Mouse (Mus musculus): Measurements from ENCODE around the gene Gprin2. TPM values are rescaled to one million over a fixed set of nuclear protein-coding genes. Genes with fewer than 3 reads are reported as not detected.

Gene Gprin2
- total RNA-seq, 1 experiment from 2014 or later, result not detected

DNA sequence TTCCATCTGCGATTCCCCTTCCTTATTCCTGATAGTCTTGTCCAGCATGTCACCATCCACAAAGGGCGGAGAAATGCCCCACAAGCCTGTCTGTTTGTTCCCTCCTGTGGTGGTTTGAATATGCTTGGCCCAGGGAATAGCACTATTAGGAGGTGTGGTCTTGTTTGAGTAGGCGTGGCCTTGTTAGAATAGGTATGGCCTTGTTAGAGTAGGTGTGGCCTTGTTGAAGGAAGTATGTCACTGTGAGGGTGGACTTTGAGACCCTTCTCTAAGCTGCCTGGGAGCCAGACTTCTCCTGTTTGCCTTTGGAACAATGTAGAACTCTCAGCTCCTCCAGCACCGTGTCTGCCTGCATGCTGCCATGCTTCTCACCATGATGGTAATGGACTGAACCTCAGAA is 8.5 kb upstream of the Gprin2 start:
- no peak for ATAC-seq (ENCODE audit: extremely low read depth, insufficient number of reproducible peaks, low FRiP score, poor library complexity, severe bottlenecking)

DNA sequence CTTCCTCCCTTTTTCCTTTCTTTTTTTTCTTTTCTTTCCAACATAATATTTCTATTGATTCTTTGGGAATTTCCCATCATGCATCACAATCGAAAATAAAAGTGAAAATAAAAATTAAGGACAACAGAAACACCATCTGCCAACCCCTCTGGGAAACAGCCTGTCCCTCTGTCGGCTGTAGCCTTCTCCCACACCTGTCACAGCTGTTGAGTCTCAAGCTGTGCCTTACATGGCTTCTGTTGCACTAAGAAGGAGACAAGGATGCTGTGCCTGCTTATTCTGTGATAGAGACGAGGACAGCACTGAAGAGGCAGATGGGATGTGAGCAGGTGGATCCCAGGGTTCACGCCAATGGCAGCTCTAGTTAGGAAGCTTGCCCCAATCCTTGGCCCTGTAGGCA is 7.6 kb upstream of the Gprin2 start:
- no peak for ATAC-seq (ENCODE audit: extremely low read depth, insufficient number of reproducible peaks, low FRiP score, poor library complexity, severe bottlenecking)

DNA sequence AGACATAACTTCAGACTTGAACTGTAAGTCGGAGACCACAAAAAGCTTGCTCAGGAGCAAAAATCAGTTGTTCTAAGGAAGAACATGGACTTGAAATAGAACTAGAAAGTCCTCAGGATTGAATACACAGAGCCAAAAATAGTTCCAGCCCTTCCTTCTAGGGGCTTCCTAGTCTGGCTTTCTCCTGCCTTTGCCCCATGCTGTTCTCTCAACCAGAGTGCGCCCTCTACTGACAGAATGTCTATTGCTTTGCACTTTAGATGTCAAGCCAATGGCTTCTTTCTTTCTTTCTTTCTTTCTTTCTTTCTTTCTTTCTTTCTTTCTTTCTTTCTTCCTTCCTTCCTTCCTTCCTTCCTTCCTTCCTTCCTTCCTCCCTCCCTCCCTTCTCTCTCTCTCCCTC is 7.2 kb upstream of the Gprin2 start:
- ATAC-seq (ENCODE audit: extremely low read depth, insufficient number of reproducible peaks, low FRiP score, poor library complexity, severe bottlenecking), result no peak

DNA sequence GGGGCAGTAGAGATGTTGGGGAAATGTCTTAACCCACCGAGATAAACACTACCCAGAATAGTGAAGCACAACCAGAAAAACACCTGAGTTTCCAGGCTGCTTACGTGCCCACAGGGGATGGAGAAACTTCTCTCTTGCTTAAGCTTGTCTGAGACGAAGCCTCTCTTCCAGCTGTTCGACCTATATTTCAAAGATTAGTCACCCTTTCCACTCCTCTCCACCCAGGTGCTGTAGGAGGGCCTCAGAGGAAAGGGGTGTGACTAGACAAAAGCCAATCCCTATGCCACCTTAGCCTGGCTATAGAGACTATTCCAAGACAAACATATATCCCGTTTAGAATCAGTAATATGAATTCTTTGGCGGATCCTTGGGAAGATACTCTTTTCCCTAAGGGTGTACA is 6.5 kb upstream of the Gprin2 start:
- no peak for ATAC-seq (ENCODE audit: extremely low read depth, insufficient number of reproducible peaks, low FRiP score, poor library complexity, severe bottlenecking)

DNA sequence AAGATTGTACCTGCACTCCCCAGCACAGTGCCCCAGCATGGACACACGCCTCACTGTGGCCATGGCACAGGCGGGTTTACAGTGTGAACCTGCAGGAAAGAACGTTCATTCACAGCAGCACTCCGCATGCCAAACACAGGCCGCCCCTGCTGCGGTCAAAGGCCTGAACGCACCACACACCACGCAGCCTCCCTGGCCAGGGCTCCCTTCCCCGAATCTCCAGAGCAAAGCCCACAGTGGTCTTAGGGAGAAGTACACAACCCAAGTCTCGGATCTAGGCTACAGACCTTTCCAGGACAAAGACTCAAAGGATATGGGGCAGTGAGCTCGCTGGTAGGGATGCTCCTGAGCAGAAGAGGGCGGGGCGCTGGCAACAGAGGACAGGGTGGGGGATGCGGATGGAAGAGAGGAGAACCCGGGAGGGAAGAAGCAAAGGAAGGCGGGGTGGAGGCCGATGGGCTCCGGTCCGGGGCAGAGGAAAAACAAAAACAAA is 669 bp downstream of the Gprin2 start:
- no peak for ATAC-seq (ENCODE audit: extremely low read depth, insufficient number of reproducible peaks, low FRiP score, poor library complexity, severe bottlenecking)

DNA sequence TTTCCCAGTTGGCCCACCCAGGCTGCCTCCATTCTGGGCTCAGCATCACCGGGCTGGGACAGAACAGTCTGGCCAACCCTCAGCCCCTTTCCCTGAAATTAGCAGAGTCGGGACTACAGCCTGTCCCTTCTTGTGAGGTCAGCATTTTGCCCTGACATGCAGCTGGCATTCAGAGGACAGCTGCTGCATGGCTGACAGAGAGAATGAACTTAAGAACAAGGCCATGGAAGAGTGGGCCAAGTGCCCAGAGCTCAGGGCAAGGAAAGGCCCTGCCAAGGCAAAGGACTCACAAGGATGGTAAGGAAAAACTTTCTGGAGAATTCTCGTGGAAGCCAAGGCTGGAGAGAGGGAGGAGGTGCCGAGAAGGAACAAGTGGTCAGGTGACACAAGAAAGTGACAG is 4.7 kb downstream of the Gprin2 start:
- no peak for ATAC-seq (ENCODE audit: extremely low read depth, insufficient number of reproducible peaks, low FRiP score, poor library complexity, severe bottlenecking)

DNA sequence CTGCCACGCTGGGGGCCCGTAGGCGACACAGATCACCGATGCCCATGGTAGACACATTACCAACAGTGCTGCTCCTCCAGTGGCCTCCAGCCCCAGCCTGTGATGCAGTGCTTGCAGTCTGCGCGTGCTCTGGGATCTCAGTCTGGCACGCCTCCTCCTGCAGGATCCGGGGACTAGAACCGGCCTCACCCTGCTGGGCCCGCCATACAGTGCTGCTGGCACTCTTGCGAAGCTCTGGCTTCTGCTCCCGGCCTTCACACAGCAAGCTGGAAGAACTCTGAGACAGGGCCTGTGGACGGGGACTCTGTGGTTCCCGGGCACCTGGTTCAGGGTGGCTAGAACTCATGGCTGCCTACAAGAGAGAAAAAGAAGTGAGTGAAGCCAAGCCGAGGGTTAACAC is 6.0 kb downstream of the Gprin2 start:
- ATAC-seq (ENCODE audit: extremely low read depth, insufficient number of reproducible peaks, low FRiP score, poor library complexity, severe bottlenecking), result no peak

DNA sequence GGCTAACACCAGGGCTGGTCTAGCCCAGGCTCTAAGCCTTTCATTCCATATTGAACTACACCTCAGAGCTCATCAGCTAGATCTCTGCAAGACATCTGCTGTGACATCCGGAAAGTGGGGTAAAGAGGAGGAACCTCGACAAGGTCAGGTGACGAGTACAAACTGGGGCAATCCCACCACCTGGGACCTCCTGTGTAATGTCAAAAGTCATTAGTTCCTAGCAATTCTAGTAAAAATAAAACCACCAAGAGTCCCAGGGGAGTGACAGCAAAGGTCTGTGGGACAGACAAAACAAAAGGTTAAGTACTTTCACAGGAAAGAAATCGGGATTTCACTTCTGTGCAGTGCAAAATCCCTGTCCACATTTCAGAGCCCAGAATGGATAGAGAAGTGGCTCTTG is 7.6 kb downstream of the Gprin2 start:
- ATAC-seq (ENCODE audit: extremely low read depth, insufficient number of reproducible peaks, low FRiP score, poor library complexity, severe bottlenecking), result no peak

DNA sequence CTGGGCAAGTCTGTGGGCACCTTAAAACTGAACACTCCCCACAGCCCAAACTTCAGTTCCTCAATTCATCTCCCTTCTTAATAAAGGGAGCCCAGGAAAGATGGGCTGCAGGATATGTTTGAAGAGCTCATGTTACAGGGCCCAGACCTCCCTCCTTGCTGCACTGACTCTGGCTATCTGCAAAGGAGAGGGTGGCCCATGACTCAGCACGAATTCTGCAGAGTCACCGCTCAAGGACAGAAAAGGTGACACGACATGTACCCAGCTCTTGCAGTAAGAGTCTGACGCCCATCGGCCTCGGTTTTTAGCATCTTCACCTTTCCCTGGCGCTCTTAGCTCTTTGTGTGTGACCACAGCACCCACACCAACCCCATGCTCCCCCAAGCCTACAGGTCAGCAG is 11.1 kb downstream of the Gprin2 start:
- no peak for ATAC-seq (ENCODE audit: extremely low read depth, insufficient number of reproducible peaks, low FRiP score, poor library complexity, severe bottlenecking)

DNA sequence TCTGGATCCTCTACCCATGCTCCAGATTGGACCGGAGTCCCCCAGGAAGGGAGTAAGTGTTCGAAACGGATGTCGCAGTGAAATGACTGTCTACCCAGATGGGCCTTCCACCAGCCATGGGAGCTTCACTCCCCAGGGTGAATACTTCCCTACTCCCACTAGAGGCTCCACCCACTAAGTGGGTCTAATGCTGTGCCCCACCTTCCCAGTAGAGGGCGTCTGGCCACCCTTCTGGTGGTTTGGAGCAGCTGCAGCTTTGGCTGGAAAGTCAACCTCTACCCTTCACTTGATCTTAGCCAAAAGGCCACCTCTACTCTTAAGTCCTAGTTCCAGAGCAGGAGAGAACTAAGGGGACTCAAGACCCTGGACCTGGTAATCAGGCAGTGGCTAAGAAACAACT is 12.8 kb downstream of the Gprin2 start:
- ATAC-seq (ENCODE audit: extremely low read depth, insufficient number of reproducible peaks, low FRiP score, poor library complexity, severe bottlenecking), result no peak

DNA sequence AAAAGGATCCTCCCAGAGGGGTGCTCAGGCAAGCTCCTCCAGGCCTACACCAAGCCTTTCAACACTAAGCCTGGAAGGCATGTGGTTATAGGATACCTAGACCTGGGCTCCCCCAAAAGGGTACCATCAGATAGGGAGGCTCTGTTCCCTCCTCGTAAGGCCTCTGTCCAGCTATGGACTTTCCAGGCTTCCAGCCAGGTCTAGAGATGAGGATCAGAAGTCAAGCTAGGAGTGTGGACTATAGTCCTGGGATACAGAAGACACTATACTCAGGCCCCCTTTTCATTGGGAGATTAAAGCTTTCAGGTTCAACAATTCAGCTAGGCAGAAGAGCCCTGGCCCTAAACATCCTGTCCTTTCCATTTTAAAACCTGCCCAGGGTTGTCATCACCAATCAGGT is 18.4 kb downstream of the Gprin2 start:
- ATAC-seq (ENCODE audit: extremely low read depth, insufficient number of reproducible peaks, low FRiP score, poor library complexity, severe bottlenecking), result no peak

DNA sequence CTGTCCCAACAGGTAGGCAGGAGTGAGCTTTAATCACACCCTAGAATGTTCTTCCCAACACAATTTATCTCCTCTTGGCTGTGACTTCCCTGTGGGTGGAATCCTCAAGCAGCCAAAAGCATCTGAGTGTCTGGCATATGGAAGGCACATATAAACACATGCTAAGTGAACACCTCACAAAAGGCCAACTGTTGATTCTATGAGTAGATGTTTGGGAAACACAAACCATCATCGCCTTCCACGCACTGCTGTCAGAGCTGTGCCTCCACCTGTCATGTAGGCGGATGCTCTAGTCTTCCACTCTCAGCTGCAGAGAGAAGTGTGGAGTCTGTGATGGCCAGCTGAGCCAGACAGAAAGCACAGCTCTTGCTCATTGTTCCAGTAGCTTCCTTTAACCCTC is 22.1 kb downstream of the Gprin2 start:
- no peak for ATAC-seq (ENCODE audit: extremely low read depth, insufficient number of reproducible peaks, low FRiP score, poor library complexity, severe bottlenecking)

DNA sequence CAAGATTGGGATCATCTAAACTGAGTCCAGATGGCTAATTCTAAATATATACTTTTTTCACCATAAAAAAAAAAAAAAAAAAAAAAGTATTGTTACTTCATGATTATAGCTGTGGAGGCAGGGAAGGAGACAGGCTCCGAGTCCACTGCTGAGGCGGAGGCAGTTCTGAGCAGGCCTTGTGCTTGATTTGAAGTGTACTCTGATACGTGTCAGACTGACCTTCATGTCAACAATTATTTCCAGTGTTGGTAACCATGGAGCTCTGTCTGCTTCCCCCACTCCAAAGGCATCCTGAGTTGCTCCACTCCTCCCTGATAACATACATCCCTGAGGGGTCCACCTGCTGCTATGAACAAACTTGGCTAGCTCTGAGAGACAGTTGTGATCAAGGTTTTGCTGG is 30.3 kb downstream of the Gprin2 start:
- no peak for ATAC-seq (ENCODE audit: extremely low read depth, insufficient number of reproducible peaks, low FRiP score, poor library complexity, severe bottlenecking)

DNA sequence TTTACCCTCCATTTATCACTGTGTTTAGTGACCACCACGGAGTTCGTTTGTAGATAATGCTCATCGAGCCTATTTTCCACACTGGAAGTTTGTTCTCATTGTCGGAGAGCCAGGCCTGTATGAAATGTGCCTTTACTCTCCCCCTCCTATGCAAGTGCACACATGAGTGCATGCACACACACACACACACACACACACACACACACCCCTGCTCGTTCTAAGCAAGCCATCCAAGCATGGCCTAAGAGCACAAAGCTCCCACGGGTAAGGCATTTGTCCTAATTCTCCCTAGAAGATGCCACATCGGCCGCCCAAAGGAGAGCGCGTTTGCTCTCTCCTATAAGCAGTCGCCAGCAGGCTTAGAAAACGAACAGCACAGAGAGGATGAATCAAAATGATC is 45.7 kb downstream of the Gprin2 start:
- ATAC-seq (ENCODE audit: extremely low read depth, insufficient number of reproducible peaks, low FRiP score, poor library complexity, severe bottlenecking), result no peak

DNA sequence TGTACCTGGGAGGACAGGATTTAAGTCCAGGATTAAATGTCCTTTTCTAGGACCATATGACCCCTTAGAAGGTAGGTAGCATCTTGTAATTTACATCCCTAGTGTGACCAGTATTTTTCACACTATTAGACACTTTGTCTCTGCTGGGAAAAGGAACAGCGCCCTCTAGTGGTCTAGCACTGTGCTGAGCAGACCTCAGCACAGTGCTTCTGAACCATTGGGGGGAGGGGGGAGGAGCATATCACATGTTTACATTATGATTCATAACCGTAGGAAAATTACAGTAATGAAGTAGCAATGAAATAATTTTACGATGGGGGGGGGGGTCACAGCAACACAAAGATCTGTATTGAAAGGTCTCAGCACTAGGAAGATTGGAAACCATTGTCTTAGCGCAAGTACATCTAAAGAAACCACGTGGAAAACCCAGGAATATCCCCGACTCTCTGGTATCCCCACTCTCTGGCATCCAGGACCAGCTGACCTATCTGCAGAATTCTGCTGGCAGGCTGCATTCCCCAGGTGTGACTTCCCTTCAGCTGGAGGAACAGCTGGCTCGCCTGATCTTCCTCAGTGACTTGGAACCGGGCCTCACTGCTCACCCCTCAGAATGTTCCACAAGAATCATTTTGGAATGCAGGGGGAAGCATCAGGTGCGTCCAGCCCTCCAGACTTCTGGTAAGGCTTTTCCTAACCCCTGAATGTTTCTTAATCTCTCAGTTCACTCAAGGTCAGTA is 46.7 kb downstream of the Gprin2 start:
- no peak for ATAC-seq (ENCODE audit: extremely low read depth, insufficient number of reproducible peaks, low FRiP score, poor library complexity, severe bottlenecking)

DNA sequence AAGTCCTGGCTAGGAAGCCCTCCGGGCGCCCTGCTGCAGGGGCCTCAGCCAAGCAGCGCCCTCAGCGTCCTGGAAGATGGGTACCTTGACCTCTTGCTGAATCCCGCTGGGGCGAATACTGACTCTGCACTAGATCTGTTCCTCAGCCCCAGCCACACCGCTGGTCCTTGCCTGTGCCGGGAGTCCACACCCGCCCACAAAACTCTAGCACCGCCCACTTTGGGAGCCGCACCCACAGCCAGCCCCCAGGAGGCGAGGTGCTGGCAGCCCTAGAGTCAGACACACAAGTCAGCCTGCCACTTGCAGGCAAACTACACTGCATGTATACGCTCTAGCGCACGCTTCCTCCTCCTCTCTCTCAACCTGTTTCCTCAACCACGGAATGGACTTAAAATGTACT is 49.1 kb downstream of the Gprin2 start, which contains the start of gene Npy4r:
Npy4r (minus strand) TSS at position 148 of the 400 bp plus-strand sequence.
- ATAC-seq (ENCODE audit: extremely low read depth, insufficient number of reproducible peaks, low FRiP score, poor library complexity, severe bottlenecking), result no peak

DNA sequence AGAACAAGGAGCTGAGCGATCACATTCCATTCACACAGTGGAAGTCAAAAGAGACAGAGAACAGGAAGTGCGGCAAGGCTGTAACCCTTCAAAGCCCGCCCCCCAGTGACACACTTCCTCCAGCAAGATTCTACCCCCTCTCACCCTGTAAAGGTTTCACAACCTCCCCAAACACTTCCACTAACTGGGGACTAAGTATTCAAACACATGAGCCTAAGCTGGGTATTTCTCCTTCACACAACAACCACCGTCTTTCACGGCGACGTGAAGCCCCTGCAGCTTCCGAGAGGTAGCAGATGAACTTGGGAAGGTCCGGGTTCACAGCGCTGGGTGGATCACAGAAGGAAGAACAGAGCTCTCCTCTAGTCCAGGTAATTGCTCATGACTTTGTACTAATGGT is 58.5 kb downstream of the Gprin2 start:
- no peak for ATAC-seq (ENCODE audit: extremely low read depth, insufficient number of reproducible peaks, low FRiP score, poor library complexity, severe bottlenecking)

DNA sequence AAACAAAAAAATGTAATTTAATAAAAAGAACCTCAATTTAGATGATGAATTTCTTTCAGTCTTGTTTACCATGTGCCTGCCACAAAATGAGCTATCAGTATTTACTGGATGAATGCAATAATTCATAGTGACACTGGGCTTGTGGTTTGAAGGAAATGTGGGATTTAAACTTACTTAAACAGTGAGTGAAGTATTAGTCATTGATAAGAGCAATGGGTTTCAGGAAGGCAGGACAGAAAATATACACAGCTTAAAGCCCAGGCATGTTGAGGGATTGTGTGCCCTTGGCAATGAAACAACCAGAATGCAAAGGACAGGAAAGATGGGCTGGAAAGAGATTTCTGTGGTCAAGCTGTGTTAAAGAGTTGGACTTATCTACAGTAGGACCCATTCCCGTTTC is 59.1 kb downstream of the Gprin2 start:
- ATAC-seq (ENCODE audit: extremely low read depth, insufficient number of reproducible peaks, low FRiP score, poor library complexity, severe bottlenecking), result no peak

DNA sequence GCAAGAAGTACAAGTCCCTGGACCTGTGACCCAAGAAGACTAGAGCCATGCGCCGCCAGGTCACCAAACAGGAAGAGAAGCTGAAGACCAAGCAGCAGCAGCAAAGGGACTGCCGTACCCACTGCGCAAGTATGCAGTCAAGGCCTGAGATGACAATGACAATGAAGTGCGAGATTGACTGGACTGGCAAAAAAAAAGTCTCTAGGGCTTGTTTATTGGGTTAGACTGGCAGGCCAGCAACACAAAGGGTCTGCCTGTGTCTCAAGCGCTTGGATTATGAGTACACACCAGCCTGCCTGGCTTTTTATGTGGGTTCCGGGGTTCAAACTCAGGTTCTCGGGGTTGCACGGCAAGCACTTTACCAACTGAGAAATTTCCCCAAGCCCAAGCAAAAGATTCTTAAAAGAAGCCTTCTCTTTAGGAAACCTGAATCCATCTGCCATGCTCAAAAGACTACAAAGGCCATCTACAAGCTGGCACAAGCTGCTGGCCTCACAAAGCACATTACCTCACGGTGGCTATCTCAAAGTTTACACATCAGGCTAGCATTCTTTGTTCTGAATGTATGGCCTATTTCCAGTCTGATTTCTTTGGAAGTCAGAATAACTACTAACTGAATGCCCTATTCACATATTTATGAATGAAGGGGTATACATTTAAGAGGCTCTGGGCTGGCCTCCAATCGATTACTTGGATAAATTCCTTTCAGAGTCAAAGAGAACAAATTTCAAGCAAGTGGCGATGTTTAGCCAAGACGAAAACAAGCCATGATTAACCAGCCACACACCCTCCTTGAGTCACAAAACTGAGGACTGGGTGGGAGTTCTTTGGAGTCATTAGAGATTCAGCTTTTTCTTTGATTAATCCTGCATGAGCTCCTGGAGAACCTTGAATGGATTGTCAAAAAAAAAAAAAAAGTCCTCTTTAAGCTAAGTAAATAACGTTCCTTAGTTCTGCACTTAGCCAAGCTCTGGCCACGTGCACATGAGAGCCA is 61.5 kb downstream of the Gprin2 start:
- ATAC-seq (ENCODE audit: extremely low read depth, insufficient number of reproducible peaks, low FRiP score, poor library complexity, severe bottlenecking), result no peak

Data from neutrophil, adult 5-6 weeks (primary cell).